Mouse (Mus musculus): ENCODE data around the gene Tex50. TPM values are rescaled to one million over a fixed set of nuclear protein-coding genes. Genes with fewer than 3 reads are reported as not detected.

Gene Tex50
- polyA plus RNA-seq, 1 experiment from 2014 or later, result not detected

GRCm38 (mm10) chr1:161130726-161131664 is 28.1 kb downstream of the Tex50 start, which contains the start of gene Klhl20:
TSS of gene Klhl20 (minus strand) at chr1:161131511.
- ATAC-seq (peak; percentile 98), DNase-seq (peak; percentile 95)
- Histone ChIP-seq H3K4me3 (ENCODE audit: low read depth, low read length) (peak within 1 kb of the TSS; percentile 82), H3K9ac (replicated peaks) (peak within 1 kb of the TSS; percentile 85), H3K36me3 (replicated peaks; ENCODE audit: insufficient read depth, low read length) (no peaks in the 10 kb centered on the region), H3K4me2 (ENCODE audit: low read depth, low read length) (peak within 1 kb of the TSS; percentile 90), H3K27ac (ENCODE audit: low read depth) (peak within 1 kb of the TSS; percentile 86), H3K9me3 (ENCODE audit: low read length) (no peaks in the 10 kb centered on the region), H3K27me3 (ENCODE audit: insufficient read depth, low read length) (no peaks in the 10 kb centered on the region), H3K4me1 (ENCODE audit: insufficient read depth) (peaks cover 11% of the 10 kb centered on the region)
- under 1% methylated on average over 41 of the region's 41 CpGs for WGBS (ENCODE audit: insufficient replicate concordance)
- TF ChIP-seq CTCF (IDR thresholded peaks at IDR 0.05; ENCODE audit: low read depth) (0 out of 2 replicates have a peak, but pooled peaks have one; percentile 12), EP300 (IDR thresholded peaks at IDR 0.05; ENCODE audit: low read depth) (peak; percentile 65)

GRCm38 (mm10) chr1:161126461-161126860 is 32.7 kb downstream of the Tex50 start:
- TF ChIP-seq CTCF (IDR thresholded peaks at IDR 0.05; ENCODE audit: low read depth) (no peak), EP300 (IDR thresholded peaks at IDR 0.05; ENCODE audit: low read depth) (no peak)
- Histone ChIP-seq H3K36me3 (replicated peaks; ENCODE audit: insufficient read depth, low read length) (no peaks in the 10 kb centered on the region; the same call in 1 of the 2 replicates), H3K27me3 (ENCODE audit: insufficient read depth, low read length) (no peaks in the 10 kb centered on the region), H3K4me3 (ENCODE audit: low read depth, low read length) (no peak overlapping the region), H3K27ac (ENCODE audit: low read depth) (no peak overlapping the region), H3K9me3 (ENCODE audit: low read length) (no peaks in the 10 kb centered on the region), H3K4me2 (ENCODE audit: low read depth, low read length) (no peak overlapping the region), H3K4me1 (ENCODE audit: insufficient read depth) (peaks cover 11% of the 10 kb centered on the region), H3K9ac (replicated peaks) (no peak overlapping the region)
- no peak for DNase-seq
- no peak for ATAC-seq
- WGBS (ENCODE audit: insufficient replicate concordance), result 56% methylated on average over 1 of the region's 1 CpGs

- H3K4me3 ChIP-seq (ENCODE audit: low read depth, low read length), result no peak overlapping the region
- TF ChIP-seq CTCF (IDR thresholded peaks at IDR 0.05; ENCODE audit: low read depth) (no peak), EP300 (IDR thresholded peaks at IDR 0.05; ENCODE audit: low read depth) (no peak)
- 0 out of 2 replicates have a peak, but pooled peaks cover 3% of the 10 kb centered on the region for H3K4me1 ChIP-seq (ENCODE audit: insufficient read depth)
- ATAC-seq (no peak), DNase-seq (no peak)
- H3K27me3 ChIP-seq (ENCODE audit: insufficient read depth, low read length), result no peaks in the 10 kb centered on the region
- no peaks in the 10 kb centered on the region; the same call in none of the 2 replicates for H3K36me3 ChIP-seq (replicated peaks; ENCODE audit: insufficient read depth, low read length)
- H3K27ac ChIP-seq (ENCODE audit: low read depth), result no peak overlapping the region
- no peaks in the 10 kb centered on the region for H3K9me3 ChIP-seq (ENCODE audit: low read length)
- WGBS (ENCODE audit: insufficient replicate concordance), result 83% methylated on average over 10 of the region's 10 CpGs
- no peak overlapping the region for H3K4me2 ChIP-seq (ENCODE audit: low read depth, low read length)
- H3K9ac ChIP-seq (replicated peaks), result no peak overlapping the region
Observed at GRCm38 (mm10) chr1:161122661-161123418, 36.3 kb downstream of the Tex50 start.

- H3K27ac ChIP-seq (ENCODE audit: low read depth), result no peak overlapping the region
- no peak for ATAC-seq
- H3K9ac ChIP-seq (replicated peaks), result no peak overlapping the region
- H3K4me3 ChIP-seq (ENCODE audit: low read depth, low read length), result no peak overlapping the region
- DNase-seq, result no peak
- H3K36me3 ChIP-seq (replicated peaks; ENCODE audit: insufficient read depth, low read length), result no peaks in the 10 kb centered on the region; the same call in 1 of the 2 replicates
- H3K4me2 ChIP-seq (ENCODE audit: low read depth, low read length), result no peak overlapping the region
- no peaks in the 10 kb centered on the region for H3K27me3 ChIP-seq (ENCODE audit: insufficient read depth, low read length)
- H3K4me1 ChIP-seq (ENCODE audit: insufficient read depth), result no peaks in the 10 kb centered on the region
- TF ChIP-seq EP300 (IDR thresholded peaks at IDR 0.05; ENCODE audit: low read depth), result no peak
- no peak for TF ChIP-seq CTCF (IDR thresholded peaks at IDR 0.05; ENCODE audit: low read depth)
- H3K9me3 ChIP-seq (ENCODE audit: low read length), result no peaks in the 10 kb centered on the region
Observed at GRCm38 (mm10) chr1:161114591-161114990, 44.5 kb downstream of the Tex50 start.

- WGBS (ENCODE audit: insufficient replicate concordance), result 93% methylated on average over 8 of the region's 8 CpGs
- no peak for ATAC-seq
- Histone ChIP-seq H3K4me3 (ENCODE audit: low read depth, low read length) (no peak overlapping the region), H3K27ac (ENCODE audit: low read depth) (no peak overlapping the region), H3K27me3 (ENCODE audit: insufficient read depth, low read length) (no peaks in the 10 kb centered on the region), H3K36me3 (replicated peaks; ENCODE audit: insufficient read depth, low read length) (peaks cover 11% of the 10 kb centered on the region), H3K4me1 (ENCODE audit: insufficient read depth) (no peaks in the 10 kb centered on the region), H3K9me3 (ENCODE audit: low read length) (no peaks in the 10 kb centered on the region), H3K9ac (replicated peaks) (no peak overlapping the region), H3K4me2 (ENCODE audit: low read depth, low read length) (no peak overlapping the region)
- no peak for DNase-seq
- TF ChIP-seq CTCF (IDR thresholded peaks at IDR 0.05; ENCODE audit: low read depth), result no peak
- TF ChIP-seq EP300 (IDR thresholded peaks at IDR 0.05; ENCODE audit: low read depth), result no peak
Observed at GRCm38 (mm10) chr1:161109216-161109615, 49.9 kb downstream of the Tex50 start.

Other genes starting within 250 kb of the Tex50 start
- 3,100 and 3,165 TPM in 2 replicates for gene Serpinc1, start 180.7 kb downstream of the Tex50 start, polyA plus RNA-seq (2015; fragmentation: Nextera tagmentation; extraction: Ambion mirVana)
- gene Zbtb37, start 124.5 kb downstream of the Tex50 start, polyA plus RNA-seq (2015; fragmentation: Nextera tagmentation; extraction: Ambion mirVana), result 2.0 and 2.3 TPM in 2 replicates
- 13.8 and 16.2 TPM in 2 replicates for gene Dars2, start 88.7 kb downstream of the Tex50 start, polyA plus RNA-seq (2015; fragmentation: Nextera tagmentation; extraction: Ambion mirVana)
- 19.5 and 20.2 TPM in 2 replicates for gene Cenpl, start 88.6 kb downstream of the Tex50 start, polyA plus RNA-seq (2015; fragmentation: Nextera tagmentation; extraction: Ambion mirVana)
- 3.6 and 3.9 TPM in 2 replicates for gene Klhl20, start 27.8 kb downstream of the Tex50 start, polyA plus RNA-seq (2015; fragmentation: Nextera tagmentation; extraction: Ambion mirVana)
- gene Ankrd45, start 16.6 kb downstream of the Tex50 start, polyA plus RNA-seq (2015; fragmentation: Nextera tagmentation; extraction: Ambion mirVana), result not detected in 2 replicates
- 516 and 560 TPM in 2 replicates for gene Prdx6, start 91.9 kb upstream of the Tex50 start, polyA plus RNA-seq (2015; fragmentation: Nextera tagmentation; extraction: Ambion mirVana)
- gene Tnfsf4, start 236.1 kb upstream of the Tex50 start, polyA plus RNA-seq (2015; fragmentation: Nextera tagmentation; extraction: Ambion mirVana), result not detected in 2 replicates

All from liver, postnatal 0 days (tissue).